Mouse (Mus musculus): ENCODE measurements around the gene Nim1k. TPM values are rescaled to one million over a fixed set of nuclear protein-coding genes. Genes with fewer than 3 reads are reported as not detected.

The Nim1k gene
- not detected in 2 replicates for total RNA-seq (2012; rRNA removed)
- polyA plus RNA-seq (2012; ENCODE audit: insufficient read depth in 1 of 2, insufficient read length in 2 of 2, low read depth in 1 of 2, low replicate concordance in 2 of 2, missing spikeins in 1 of 2), result under 1 TPM in 1 of 2 experiments, not detected in 1; 0.03 TPM

- no peak for TF ChIP-seq MYC (IDR thresholded peaks at IDR 0.05; ENCODE audit: low read depth, low read length)
- no peak for TF ChIP-seq MYB (IDR thresholded peaks at IDR 0.05; ENCODE audit: low read depth, low read length)
- TF ChIP-seq ETS1 (IDR thresholded peaks at IDR 0.05; ENCODE audit: low read depth, low read length), result no peak
- TF ChIP-seq SMC3 (IDR thresholded peaks at IDR 0.05; ENCODE audit: low read depth, low read length), result no peak
- TF ChIP-seq POLR2AphosphoS2 (IDR thresholded peaks at IDR 0.05; ENCODE audit: low read length), result no peak
- TF ChIP-seq MEF2A (IDR thresholded peaks at IDR 0.05; ENCODE audit: extremely low read depth, insufficient replicate concordance, low read depth, low read length, poor library complexity, severe bottlenecking), result no peak
- no peak for TF ChIP-seq MXI1 (IDR thresholded peaks at IDR 0.05; ENCODE audit: low read depth, low read length)
- no peak for TF ChIP-seq E2F4 (IDR thresholded peaks at IDR 0.05; ENCODE audit: borderline replicate concordance, low read depth, low read length)
- TF ChIP-seq ZNF384 (IDR thresholded peaks at IDR 0.05; ENCODE audit: low read depth, low read length), result no peak
- no peak for TF ChIP-seq TAL1 (IDR thresholded peaks at IDR 0.05; ENCODE audit: low read length)
- no peak for TF ChIP-seq ZKSCAN1 (IDR thresholded peaks at IDR 0.05; ENCODE audit: low read depth, low read length)
- TF ChIP-seq SIN3A (IDR thresholded peaks at IDR 0.05; ENCODE audit: low read length), result no peak
- Histone ChIP-seq H3K4me3 (ENCODE audit: control insufficient read depth in 1 of 2, insufficient read depth in 1 of 2, low read depth in 2 of 2, low read length in 2 of 2) (no peak within 1 kb of the TSS), H3K9ac (ENCODE audit: control insufficient read depth, low read depth, low read length, poor library complexity, severe bottlenecking) (no peak within 1 kb of the TSS)
Measured at GRCm38 (mm10) chr13:119755681-119756471, at the start of gene Nim1k. Gene Nim1k, minus strand, starts transcription at chr13:119755882.

GRCm38 (mm10) chr13:119797656-119798055 lies 42.0 kb upstream of the Nim1k start:
- Histone ChIP-seq H3K79me2 (ENCODE audit: control insufficient read depth, insufficient read depth, low read length, poor library complexity) (no peaks in the 10 kb centered on the region), H3K27ac (ENCODE audit: control insufficient read depth, low read depth, low read length) (no peak overlapping the region), H3K4me1 (ENCODE audit: control insufficient read depth in 1 of 2, insufficient read depth in 2 of 2, low read length in 2 of 2) (no peaks in the 10 kb centered on the region), H3K27me3 (ENCODE audit: control insufficient read depth in 1 of 2, insufficient read depth in 2 of 2, low read length in 2 of 2) (no peaks in the 10 kb centered on the region), H3K9me3 (replicated peaks; ENCODE audit: insufficient read depth, low read length) (no peaks in the 10 kb centered on the region), H3K36me3 (ENCODE audit: control insufficient read depth in 1 of 2, insufficient read depth in 2 of 2, low read length in 2 of 2) (no peaks in the 10 kb centered on the region), H3K9ac (ENCODE audit: control insufficient read depth, low read depth, low read length, poor library complexity, severe bottlenecking) (no peak overlapping the region), H3K4me3 (ENCODE audit: control insufficient read depth in 1 of 2, insufficient read depth in 1 of 2, low read depth in 2 of 2, low read length in 2 of 2) (no peak overlapping the region)
- TF ChIP-seq ZMIZ1 (IDR thresholded peaks at IDR 0.05; ENCODE audit: low read depth, low read length) (no peak), USF2 (IDR thresholded peaks at IDR 0.05; ENCODE audit: borderline replicate concordance in 1 of 2, insufficient read depth in 1 of 2, low read depth in 1 of 2, low read length in 2 of 2) (no peak), CHD1 (IDR thresholded peaks at IDR 0.05; ENCODE audit: low read depth, low read length) (no peak), CHD2 (IDR thresholded peaks at IDR 0.05; ENCODE audit: low read length) (no peak), TAL1 (IDR thresholded peaks at IDR 0.05; ENCODE audit: low read length) (no peak), NELFE (IDR thresholded peaks at IDR 0.05; ENCODE audit: low read depth, low read length) (no peak), MAZ (IDR thresholded peaks at IDR 0.05; ENCODE audit: low read depth, low read length) (no peak), ETS1 (IDR thresholded peaks at IDR 0.05; ENCODE audit: low read depth, low read length) (no peak), MAFK (IDR thresholded peaks at IDR 0.05; ENCODE audit: borderline replicate concordance, low read depth, low read length) (no peak), EP300 (IDR thresholded peaks at IDR 0.05; ENCODE audit: low read depth in 1 of 2, low read length in 2 of 2) (no peak), ELF1 (IDR thresholded peaks at IDR 0.05; ENCODE audit: low read depth, low read length) (no peak), USF1 (IDR thresholded peaks at IDR 0.05; ENCODE audit: low read depth, low read length) (no peak)
- DNase-seq (ENCODE audit: low read depth, low spot score), result no peak

More at GRCm38 (mm10) chr13:119755681-119756471, at the start of gene Nim1k:
- Histone ChIP-seq H3K27me3 (ENCODE audit: control insufficient read depth in 1 of 2, insufficient read depth in 2 of 2, low read length in 2 of 2) (no peaks in the 10 kb centered on the region), H3K9me3 (replicated peaks; ENCODE audit: insufficient read depth, low read length) (no peaks in the 10 kb centered on the region), H3K4me1 (ENCODE audit: control insufficient read depth in 1 of 2, insufficient read depth in 2 of 2, low read length in 2 of 2) (no peaks in the 10 kb centered on the region), H3K27ac (ENCODE audit: control insufficient read depth, low read depth, low read length) (no peak within 1 kb of the TSS), H3K79me2 (ENCODE audit: control insufficient read depth, insufficient read depth, low read length, poor library complexity) (no peaks in the 10 kb centered on the region), H3K36me3 (ENCODE audit: control insufficient read depth in 1 of 2, insufficient read depth in 2 of 2, low read length in 2 of 2) (no peaks in the 10 kb centered on the region)
- no peak for DNase-seq (ENCODE audit: low read depth, low spot score)
